Mouse (Mus musculus): Measurements from ENCODE around the gene Phc2.

Gene Phc2

GRCm38 (mm10) chr4:128747614-128748270, 93.2 kb downstream of the Phc2 start:
- no peak for DNase-seq

GRCm38 (mm10) chr4:128748309-128748708, 93.8 kb downstream of the Phc2 start:
- DNase-seq: no peak

GRCm38 (mm10) chr4:128751006-128751405, 96.5 kb downstream of the Phc2 start:
- no peak for DNase-seq

DNA sequence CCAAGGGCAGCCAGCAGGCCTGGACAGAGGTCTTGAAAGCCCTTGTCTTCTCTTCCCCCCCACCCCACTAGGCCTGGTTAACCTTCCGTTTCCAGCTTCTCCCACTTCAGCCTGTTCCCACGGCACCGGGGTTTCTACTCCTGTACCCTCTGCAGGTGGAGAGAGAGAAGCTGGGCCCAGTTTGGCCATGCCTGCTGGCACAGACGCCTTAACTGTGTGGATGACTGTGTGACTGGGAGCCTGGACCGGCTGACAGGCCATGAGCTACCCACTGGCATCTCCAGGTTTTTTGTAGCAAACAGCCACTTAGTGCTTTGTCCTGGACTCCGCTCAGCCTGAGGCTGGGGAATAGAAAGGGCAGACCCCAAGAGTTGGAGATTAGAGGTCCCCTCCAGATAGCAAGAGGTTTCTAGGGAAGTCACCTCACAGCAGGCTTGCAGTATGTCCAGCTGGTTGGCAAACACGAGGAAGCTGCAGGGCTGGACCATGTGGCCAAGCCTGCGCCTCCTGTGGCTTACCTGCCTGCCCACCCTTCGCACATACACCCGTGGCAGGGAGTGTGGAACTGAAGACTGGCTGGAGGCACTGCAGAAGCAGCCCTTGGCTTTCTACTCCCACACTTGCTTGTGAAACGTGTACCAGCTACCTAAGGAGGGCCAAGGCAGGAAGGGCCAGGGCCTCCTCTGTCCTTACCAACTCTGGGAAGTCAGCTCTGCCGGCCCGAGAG, 97.7 kb downstream of the Phc2 start:
- no peak for DNase-seq

GRCm38 (mm10) chr4:128753571-128753970, 99.1 kb downstream of the Phc2 start:
- DNase-seq: no peak

- no peak for DNase-seq
These were observed 100.6 kb downstream of the Phc2 start, which contains the start of gene A3galt2 for GRCm38 (mm10) chr4:128755064-128755463. A3galt2 (plus strand) TSS chr4:128755364.

GRCm38 (mm10) chr4:128755900-128756299, 101.4 kb downstream of the Phc2 start:
- no peak for DNase-seq

GRCm38 (mm10) chr4:128759214-128759613, 104.7 kb downstream of the Phc2 start:
- no peak for DNase-seq

DNA sequence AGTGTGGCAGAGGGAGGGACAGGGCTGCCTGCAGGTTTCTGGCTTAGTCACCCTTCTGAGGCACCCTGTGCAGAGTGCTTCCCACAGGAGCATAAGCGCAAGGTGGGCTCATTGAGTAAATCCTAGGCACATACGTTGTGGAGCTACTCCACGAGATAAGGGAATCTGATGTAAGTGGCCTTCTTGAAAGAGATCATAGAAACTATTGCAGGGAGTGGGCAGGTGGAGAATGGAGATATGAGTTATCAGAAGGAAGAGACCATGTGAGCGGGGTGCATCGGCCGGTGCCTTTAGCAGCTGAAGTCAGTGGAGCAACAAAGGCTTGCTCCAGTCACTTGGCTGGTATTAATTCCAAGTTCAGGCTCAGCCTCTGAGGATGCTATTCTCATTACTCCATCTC, 105.5 kb downstream of the Phc2 start:
- no peak for DNase-seq

- DNase-seq: no peak
These were observed 112.4 kb downstream of the Phc2 start for GRCm38 (mm10) chr4:128766929-128767328.

- no peak for DNase-seq
These were observed 113.6 kb downstream of the Phc2 start for GRCm38 (mm10) chr4:128768120-128768519.

DNA sequence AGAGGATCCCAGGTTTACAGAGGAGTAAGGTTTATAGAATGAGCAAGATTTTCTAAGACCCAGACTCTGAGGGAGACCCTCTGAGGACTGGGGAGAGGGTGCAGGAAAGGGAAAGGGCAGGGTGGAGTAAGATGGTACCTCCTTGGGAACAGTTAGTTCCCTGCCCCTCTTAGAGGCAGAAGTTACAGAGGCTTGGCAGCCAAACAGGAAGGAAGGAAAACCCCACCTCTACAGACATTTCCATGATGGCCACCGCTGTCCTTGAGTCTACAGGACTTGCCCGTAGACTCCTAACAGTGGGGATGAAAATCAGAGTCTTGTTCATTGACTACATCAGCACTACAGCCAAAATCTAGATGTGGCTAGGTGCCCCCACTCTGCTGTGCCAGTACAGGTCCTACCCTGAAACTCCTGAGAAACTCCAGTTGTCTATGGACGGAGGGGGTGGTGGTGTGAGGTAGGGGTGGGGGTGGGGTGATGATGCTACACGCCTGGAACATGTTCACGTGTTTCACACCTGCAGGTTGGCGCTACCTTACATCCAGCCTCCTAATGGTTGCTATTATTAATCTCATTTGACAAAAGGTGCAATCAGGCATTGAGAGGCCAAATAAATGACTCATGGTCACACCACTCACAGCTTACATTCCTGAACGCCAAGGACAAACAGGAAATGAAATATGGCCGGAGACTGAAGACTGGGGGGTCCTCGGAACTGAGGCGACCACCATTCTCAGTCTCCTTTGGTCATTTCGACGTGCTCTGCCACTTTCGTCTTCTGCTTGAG, 115.3 kb downstream of the Phc2 start:
- no peak for DNase-seq

GRCm38 (mm10) chr4:128770698-128771097, 116.2 kb downstream of the Phc2 start:
- no peak for DNase-seq

- no peak for DNase-seq
These were observed 119.3 kb downstream of the Phc2 start for GRCm38 (mm10) chr4:128773820-128774219.

GRCm38 (mm10) chr4:128774467-128774866, 120.0 kb downstream of the Phc2 start:
- DNase-seq: peak; percentile 64

- DNase-seq: peak; percentile 81
These were observed 122.2 kb downstream of the Phc2 start for GRCm38 (mm10) chr4:128776568-128777289.

- no peak for DNase-seq
These were observed 123.1 kb downstream of the Phc2 start for GRCm38 (mm10) chr4:128777593-128777992.

DNA sequence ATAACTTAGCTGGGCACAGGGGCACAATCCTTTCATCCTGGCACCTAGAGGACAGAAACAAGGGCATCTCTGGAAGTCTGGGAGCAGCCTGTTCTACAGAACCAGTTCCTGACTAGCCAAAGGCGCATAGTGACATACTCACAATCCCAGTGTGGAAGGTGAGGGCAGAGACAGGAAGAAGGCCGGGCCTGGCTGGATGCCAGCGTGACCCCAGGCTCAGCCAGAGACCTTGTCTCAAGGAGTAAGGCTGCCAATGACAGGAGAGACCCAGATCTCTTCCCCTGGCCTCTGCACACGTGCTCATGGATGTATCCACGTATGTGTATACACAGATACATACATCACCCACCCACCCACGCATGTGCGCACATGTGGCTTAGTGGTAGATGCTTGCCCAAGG, 127.5 kb downstream of the Phc2 start:
- DNase-seq: no peak

GRCm38 (mm10) chr4:128782645-128783044, 128.1 kb downstream of the Phc2 start:
- DNase-seq: no peak

- no peak for DNase-seq
These were observed 130.6 kb downstream of the Phc2 start for GRCm38 (mm10) chr4:128784950-128785631.

- no peak for DNase-seq
These were observed 131.6 kb downstream of the Phc2 start for GRCm38 (mm10) chr4:128785921-128786654.
